8 mouse cellular contexts compared by ENCODE assay signal in genomic region chr2:115858927-115859326, GRCm38 (mm10).
DNase-seq lines count a peak whose midpoint lies in the region; ATAC-seq and TF ChIP-seq lines count a peak whose summit lies in the region.
"Had no signal": no experiment of that assay in that cellular context is flagged by ENCODE, and none has a peak within 500 bp of the region (broad histone marks: within the 10 kb centered on the region; RNA-seq: fewer than 3 reads in every experiment).

No protein-coding gene starts in this region.

- H3K27me3 ChIP-seq in liver, embryonic 11.5 days (replicated peaks; ENCODE audit: control insufficient read depth, insufficient read depth, low read length): peaks cover 62% of the 10 kb centered on the region
- peaks cover 76% of the 10 kb centered on the region for H3K27me3 ChIP-seq in liver, postnatal 0 days (ENCODE audit: insufficient read depth, low read length)
- H3K27me3 ChIP-seq in forebrain, embryonic 14.5 days (replicated peaks; ENCODE audit: control insufficient read depth, insufficient read depth, low read length): no peaks in the 10 kb centered on the region
- peaks cover 84% of the 10 kb centered on the region for H3K27me3 ChIP-seq in limb, embryonic 13.5 days
- no peaks in the 10 kb centered on the region for H3K27me3 ChIP-seq in stomach, embryonic 15.5 days (replicated peaks)

- peak overlapping the region; percentile 65 for H3K4me2 ChIP-seq in liver, embryonic 11.5 days
- no peak overlapping the region for H3K4me2 ChIP-seq in liver, postnatal 0 days (ENCODE audit: low read depth, low read length)
- H3K4me2 ChIP-seq in forebrain, embryonic 14.5 days (ENCODE audit: low read length): peak overlapping the region; percentile 51
- H3K4me2 ChIP-seq in limb, embryonic 13.5 days (replicated peaks): peak overlapping the region; percentile 49; the same call in 1 of the 2 replicates
- peak overlapping the region; percentile 68; the same call in 1 of the 2 replicates for H3K4me2 ChIP-seq in stomach, embryonic 15.5 days

- no peaks in the 10 kb centered on the region for H3K36me3 ChIP-seq in liver, embryonic 11.5 days (ENCODE audit: control insufficient read depth, insufficient read depth, low read length)
- H3K36me3 ChIP-seq in liver, postnatal 0 days (replicated peaks; ENCODE audit: insufficient read depth, low read length): no peaks in the 10 kb centered on the region
- peaks cover 15% of the 10 kb centered on the region for H3K36me3 ChIP-seq in forebrain, embryonic 14.5 days (ENCODE audit: control insufficient read depth, insufficient read depth, low read length)
- no peaks in the 10 kb centered on the region for H3K36me3 ChIP-seq in limb, embryonic 13.5 days
- no peaks in the 10 kb centered on the region for H3K36me3 ChIP-seq in stomach, embryonic 15.5 days
- H3K36me3 ChIP-seq: G1E had no signal

- 3% methylated on average over 10 of the region's 10 CpGs for WGBS in liver, embryonic 11.5 days
- WGBS in liver, postnatal 0 days (ENCODE audit: insufficient replicate concordance): 3% methylated on average over 10 of the region's 10 CpGs
- under 1% methylated on average over 10 of the region's 10 CpGs for WGBS in forebrain, embryonic 14.5 days
- WGBS in limb, embryonic 13.5 days: 1% methylated on average over 10 of the region's 10 CpGs
- WGBS in stomach, embryonic 15.5 days: 29% methylated on average over 10 of the region's 10 CpGs

- no peak overlapping the region for H3K9ac ChIP-seq in liver, embryonic 11.5 days (ENCODE audit: low read depth, low read length)
- no peak overlapping the region for H3K9ac ChIP-seq in liver, postnatal 0 days (replicated peaks)
- H3K9ac ChIP-seq in forebrain, embryonic 14.5 days (ENCODE audit: low read length): peak overlapping the region; percentile 65
- no peak overlapping the region for H3K9ac ChIP-seq in limb, embryonic 13.5 days
- no peak overlapping the region for H3K9ac ChIP-seq in stomach, embryonic 15.5 days

- no peak overlapping the region for H3K4me3 ChIP-seq in liver, embryonic 11.5 days (ENCODE audit: low read depth, low read length)
- H3K4me3 ChIP-seq in liver, postnatal 0 days (ENCODE audit: low read depth, low read length): no peak overlapping the region; the same call in 1 of the 2 replicates
- H3K4me3 ChIP-seq in forebrain, embryonic 14.5 days (ENCODE audit: low read depth, low read length): 0 out of 2 replicates have a peak overlapping the region, but pooled peaks have one; percentile 13
- H3K4me3 ChIP-seq in limb, embryonic 13.5 days: no peak overlapping the region
- H3K4me3 ChIP-seq in stomach, embryonic 15.5 days (replicated peaks): no peak overlapping the region

- no peak for TF ChIP-seq EP300 in liver, postnatal 0 days (IDR thresholded peaks at IDR 0.05; ENCODE audit: low read depth)

- TF ChIP-seq CTCF in liver, postnatal 0 days (IDR thresholded peaks at IDR 0.05; ENCODE audit: low read depth): no peak

- H3K4me1 ChIP-seq in liver, embryonic 11.5 days (replicated peaks; ENCODE audit: control insufficient read depth, insufficient read depth, low read length): peaks cover 5% of the 10 kb centered on the region; the same call in 1 of the 2 replicates
- no peaks in the 10 kb centered on the region for H3K4me1 ChIP-seq in liver, postnatal 0 days (ENCODE audit: insufficient read depth)
- peaks cover 26% of the 10 kb centered on the region for H3K4me1 ChIP-seq in forebrain, embryonic 14.5 days (ENCODE audit: control insufficient read depth, insufficient read depth, low read length)
- peaks cover 27% of the 10 kb centered on the region for H3K4me1 ChIP-seq in limb, embryonic 13.5 days
- H3K4me1 ChIP-seq in stomach, embryonic 15.5 days: peaks cover 30% of the 10 kb centered on the region

- DNase-seq in liver, embryonic 11.5 days (ENCODE audit: low spot score): no peak
- DNase-seq in liver, postnatal 0 days: no peak
- peak; percentile 71 for DNase-seq in forebrain, embryonic 14.5 days (ENCODE audit: low spot score)
- DNase-seq in thymus, postnatal 10 days (ENCODE audit: low spot score in 2 of 2): no peak
- no peak for DNase-seq in T-cell, adult 2 months (ENCODE audit: low spot score)

- H3K27ac ChIP-seq in liver, embryonic 11.5 days (ENCODE audit: low read depth, low read length): no peak overlapping the region
- H3K27ac ChIP-seq in liver, postnatal 0 days (ENCODE audit: low read depth): no peak overlapping the region
- peak overlapping the region; percentile 91 for H3K27ac ChIP-seq in forebrain, embryonic 14.5 days (ENCODE audit: low read depth, low read length)
- H3K27ac ChIP-seq in limb, embryonic 13.5 days: no peak overlapping the region
- no peak overlapping the region for H3K27ac ChIP-seq in stomach, embryonic 15.5 days

- H3K9me3 ChIP-seq in liver, embryonic 11.5 days (ENCODE audit: control insufficient read depth, low read length): no peaks in the 10 kb centered on the region
- no peaks in the 10 kb centered on the region for H3K9me3 ChIP-seq in liver, postnatal 0 days (ENCODE audit: low read length)
- H3K9me3 ChIP-seq in forebrain, embryonic 14.5 days (replicated peaks; ENCODE audit: control insufficient read depth, low read length): no peaks in the 10 kb centered on the region
- no peaks in the 10 kb centered on the region for H3K9me3 ChIP-seq in limb, embryonic 13.5 days
- no peaks in the 10 kb centered on the region for H3K9me3 ChIP-seq in stomach, embryonic 15.5 days

- ATAC-seq in liver, embryonic 11.5 days (replicated peaks; ENCODE audit: low FRiP score): no peak
- ATAC-seq in liver, postnatal 0 days: no peak
- ATAC-seq in forebrain, embryonic 14.5 days: no peak
- ATAC-seq in limb, embryonic 13.5 days (ENCODE audit: low FRiP score, low read depth): no peak
- no peak for ATAC-seq in stomach, embryonic 15.5 days (ENCODE audit: insufficient read depth, low FRiP score, low read depth)
